Mouse (Mus musculus): ENCODE data around the gene Gm49321.
A peak's percentile ranks its signal among the peaks of the same experiment; 100 is the strongest.

Gm49321 gene

DNA sequence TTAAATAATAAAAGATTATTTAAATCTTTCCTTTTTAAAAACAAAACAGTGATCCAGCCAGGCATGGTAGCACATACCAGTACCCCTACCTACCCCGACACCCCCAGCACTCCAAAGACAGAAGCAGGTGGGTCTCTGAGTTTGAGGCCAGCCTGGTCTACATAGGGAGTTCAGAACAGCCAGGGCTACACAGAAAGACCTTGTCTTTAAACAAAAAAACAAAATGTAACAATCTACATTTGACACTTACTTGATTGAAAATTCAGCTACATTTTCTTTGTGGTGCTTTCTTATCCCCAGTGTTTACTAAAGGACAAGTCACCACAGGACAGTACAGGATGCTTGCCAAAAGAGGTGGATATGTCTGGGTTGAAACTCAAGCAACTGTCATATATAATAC is at the start of gene Gm49321:
Gene Gm49321, plus strand, starts transcription at position 301 of the 400 bp plus-strand sequence.
- DNase-seq, result no peak

DNA sequence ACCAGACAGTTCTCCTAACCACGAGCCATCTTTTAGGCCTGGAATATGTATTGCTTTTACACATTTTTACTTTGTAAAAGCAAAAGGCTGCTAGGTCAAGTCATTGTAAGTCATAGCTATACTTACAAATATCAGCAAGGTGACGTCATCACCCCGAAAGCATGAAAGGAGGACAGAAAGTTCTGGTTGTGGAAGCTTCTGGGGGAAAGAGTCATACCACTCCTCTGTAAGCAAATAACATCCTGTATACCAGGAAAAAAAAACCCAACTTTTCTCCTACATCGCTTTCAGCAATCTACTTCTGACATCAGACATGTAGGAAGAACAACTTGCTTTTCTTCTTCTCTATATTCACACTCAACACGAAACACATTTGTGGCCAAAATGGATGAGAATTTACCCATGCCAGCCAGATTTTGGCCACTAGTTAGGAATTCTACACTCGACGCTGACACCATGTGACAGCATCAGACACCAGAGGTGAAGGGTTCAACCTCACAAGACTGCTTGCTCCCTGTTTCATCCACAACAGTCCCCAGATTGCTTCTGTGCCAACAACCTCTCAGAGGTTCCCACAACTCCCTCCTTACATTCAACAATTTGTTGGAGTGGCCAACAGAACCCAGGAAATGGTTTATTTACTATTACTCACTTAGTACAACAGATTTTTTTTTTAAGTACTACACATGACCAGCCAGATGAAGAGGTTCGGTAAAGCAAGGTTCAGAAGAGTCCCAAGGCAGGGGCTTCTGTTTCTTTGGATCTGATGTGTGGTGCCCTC is 49.3 kb upstream of the Gm49321 start:
- DNase-seq, result no peak

DNA sequence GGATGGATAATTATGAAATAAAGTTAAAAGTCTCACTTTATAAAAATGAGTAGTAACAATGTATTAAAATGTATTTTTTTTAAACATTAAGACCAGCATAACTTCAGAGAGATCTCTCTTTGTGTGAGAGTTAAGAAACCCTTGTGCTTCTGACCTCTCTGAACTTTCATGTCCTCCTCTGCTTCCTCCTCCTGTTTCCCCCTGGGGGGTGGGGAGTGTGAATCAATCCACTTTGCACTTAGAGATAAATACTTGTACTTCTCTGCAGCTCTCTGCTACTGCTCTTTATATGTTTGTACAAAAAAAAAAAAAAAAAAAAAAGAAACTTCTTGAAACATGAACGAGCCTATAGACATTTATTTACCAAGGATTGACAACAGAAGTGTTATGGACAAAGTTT is 47.9 kb upstream of the Gm49321 start:
- no peak for DNase-seq

DNA sequence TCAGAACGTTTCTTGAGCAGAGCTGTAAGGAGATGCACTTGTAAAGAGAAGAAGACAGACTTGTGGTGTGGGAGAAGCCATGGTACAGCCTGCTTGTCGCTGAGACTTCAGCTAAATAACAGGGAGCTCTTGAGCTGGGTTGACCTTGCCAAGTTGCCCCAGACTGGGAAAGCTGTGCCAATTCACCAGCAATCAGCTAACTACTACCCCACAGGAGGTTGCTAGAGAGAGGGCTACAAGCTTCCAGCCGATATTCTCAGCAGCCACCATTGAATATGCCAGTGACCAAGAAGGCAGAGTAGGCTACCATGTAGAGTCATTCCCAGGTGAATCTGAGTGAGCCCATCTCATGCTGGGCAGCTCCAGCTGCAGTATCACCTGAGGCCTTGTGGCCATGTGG is 47.4 kb upstream of the Gm49321 start:
- no peak for DNase-seq

DNA sequence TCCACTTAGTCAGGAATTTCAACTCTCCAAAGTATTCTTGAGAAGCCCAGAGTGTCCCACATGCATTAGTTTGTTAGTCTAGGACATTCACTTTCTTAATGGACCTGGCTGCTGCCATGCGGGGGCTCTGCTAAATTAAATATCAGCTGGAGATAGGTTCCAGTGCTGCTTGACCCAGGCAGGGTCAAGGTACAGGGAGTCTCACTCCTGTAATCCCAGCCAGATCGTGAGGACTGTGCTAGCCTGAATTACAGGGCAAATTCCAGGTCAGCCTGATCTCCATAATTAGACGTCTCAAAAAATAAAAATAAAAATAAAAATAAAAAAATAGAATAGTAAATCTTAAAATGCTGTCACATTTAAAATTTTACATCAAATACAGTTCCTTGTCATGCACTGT is 44.8 kb upstream of the Gm49321 start:
- no peak for DNase-seq

DNA sequence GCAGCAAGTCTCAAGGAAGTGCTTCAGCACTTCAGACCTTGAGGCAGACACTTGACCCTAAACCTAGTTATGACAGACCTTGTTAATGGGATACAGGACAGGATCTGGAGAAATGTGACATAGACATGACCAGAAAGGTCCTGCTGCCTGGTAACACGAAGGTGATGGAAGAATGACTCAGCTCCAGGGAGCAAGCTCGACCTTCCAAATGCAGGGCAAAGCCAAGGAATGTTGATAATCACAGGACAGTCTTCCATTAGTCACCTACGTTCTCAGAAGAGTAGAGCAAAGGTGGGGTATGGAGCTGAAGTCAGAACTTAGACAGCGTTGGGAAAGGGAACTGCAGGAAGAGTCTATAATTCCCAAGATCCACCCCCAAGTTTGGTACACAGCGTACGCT is 42.6 kb upstream of the Gm49321 start:
- no peak for DNase-seq

DNA sequence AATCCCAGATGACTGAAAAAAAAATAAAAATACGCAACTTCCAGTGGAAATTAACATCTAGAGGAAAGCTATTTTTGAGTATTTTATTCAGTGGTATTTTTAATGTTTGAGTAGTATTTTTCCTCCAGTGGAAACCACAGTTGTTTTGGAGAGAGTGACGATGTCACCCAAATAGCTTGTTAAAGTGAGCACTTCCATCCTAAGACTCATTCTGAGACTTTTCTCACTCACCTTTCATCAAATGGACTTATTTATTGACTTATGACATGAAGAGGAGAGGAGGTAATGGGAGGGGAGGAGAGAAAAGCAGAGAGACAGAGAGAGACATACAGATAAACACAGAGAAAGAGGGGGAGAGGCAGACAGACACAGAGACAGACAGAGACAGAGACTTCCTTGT is 41.8 kb upstream of the Gm49321 start:
- DNase-seq, result no peak

DNA sequence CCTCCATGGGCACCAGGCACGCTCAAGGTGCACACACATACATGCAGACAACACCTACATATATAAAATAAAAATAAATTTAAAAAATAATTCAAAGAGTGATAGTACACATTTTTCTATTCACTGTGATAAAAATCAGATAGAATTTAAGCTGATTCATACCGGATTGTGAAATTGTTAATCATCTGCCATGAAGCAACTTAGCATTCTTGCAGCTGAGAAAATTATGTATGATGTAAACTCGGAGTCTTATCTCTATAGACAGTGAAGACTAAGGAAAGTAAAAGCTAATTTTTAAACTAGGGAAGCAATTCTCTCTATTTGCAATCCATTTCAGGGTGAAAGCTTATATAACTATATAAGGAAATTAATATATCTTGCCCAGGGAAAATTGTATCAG is 41.0 kb upstream of the Gm49321 start:
- no peak for DNase-seq

DNA sequence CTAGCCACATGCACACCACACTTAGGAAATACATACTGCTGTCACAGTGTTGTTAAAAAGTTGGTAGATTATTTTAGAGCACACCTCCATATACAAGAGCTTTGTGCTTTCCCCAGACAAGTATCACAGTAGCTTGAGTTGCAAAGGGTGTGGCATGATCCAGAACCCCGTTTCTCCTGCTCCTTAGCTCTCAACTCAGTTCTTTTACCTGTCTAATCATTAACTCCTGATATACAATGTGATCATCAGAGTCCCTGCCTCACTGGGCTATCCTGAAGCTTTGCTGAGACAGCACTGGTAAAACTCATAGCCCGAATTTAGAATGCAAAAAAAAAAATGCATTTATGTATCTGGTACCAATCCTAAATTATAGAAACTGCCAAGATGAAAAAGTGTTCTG is 39.2 kb upstream of the Gm49321 start:
- no peak for DNase-seq

DNA sequence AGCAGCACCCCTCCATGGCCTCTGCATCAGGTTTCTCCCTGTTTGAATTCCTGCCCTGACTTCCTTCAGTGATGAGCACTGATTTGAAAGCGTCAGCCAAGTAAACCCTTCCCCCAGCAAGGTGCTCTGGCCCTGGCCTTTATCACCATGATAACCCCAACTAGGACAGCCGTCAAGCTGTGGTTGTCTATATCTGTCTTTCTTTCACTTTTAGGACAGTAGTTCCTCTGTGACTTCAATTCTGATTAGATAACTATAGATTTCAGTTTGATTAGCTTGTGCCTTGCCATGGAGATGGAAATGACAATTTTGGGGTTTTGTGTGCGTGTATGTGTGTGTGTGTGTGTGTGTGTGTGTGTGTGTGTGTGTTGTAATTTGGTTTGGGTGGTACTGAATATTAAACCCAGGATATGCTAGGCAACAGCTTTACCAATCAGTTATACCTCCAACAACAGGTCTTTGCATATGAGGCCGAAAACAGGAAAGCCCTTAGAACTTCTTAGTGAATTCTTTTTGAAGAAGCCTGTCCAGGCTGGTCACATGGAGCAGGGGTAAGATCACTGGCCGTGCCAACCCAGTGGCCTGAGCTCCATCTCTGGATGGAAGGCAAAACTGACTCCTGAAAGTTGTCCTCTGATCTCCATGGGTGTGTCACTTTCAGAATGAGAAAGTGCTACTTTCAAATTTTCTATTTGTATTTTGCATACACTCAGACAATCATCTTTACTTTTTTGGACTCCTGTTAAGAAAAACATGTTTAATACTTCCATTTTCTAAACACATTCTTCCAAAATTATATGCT is 33.1 kb upstream of the Gm49321 start:
- DNase-seq, result no peak

DNA sequence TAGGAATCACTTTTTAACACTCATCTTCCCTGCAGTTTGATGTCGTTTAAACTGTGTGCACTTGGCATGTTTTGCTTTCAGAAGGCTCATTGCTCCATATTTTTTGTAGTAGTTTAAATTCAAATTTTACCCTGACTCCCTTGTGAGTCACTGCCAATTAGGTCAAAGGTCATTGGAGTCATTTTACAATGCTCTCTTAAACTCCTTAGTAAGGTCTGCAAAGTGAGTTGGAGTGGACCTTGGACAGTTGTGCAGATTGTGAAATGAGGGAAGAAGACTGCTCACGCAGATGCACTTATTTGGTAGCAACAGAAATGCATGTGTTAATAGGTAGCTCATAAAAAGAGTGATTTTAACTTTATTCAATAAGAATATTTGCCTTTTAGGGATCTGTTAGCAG is 32.4 kb upstream of the Gm49321 start:
- no peak for DNase-seq

DNA sequence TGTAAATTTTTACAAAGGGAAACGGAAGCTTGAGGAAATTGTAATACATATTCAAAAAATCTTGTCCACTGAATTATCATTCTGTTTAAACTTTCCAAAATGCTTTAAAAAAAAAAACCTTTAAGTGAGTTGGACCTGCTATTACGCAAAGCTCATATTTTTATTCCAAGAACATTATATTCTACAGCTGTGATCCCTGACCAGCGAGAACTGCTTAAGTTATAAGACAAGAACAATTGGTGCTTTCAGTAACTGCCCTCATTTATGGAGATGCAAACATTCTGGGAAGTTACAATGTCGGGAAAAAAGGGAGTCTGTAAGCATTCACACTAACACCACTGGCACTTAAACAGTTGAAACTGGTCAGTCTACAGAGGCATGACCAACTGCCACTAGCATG is 31.9 kb upstream of the Gm49321 start:
- DNase-seq, result no peak

DNA sequence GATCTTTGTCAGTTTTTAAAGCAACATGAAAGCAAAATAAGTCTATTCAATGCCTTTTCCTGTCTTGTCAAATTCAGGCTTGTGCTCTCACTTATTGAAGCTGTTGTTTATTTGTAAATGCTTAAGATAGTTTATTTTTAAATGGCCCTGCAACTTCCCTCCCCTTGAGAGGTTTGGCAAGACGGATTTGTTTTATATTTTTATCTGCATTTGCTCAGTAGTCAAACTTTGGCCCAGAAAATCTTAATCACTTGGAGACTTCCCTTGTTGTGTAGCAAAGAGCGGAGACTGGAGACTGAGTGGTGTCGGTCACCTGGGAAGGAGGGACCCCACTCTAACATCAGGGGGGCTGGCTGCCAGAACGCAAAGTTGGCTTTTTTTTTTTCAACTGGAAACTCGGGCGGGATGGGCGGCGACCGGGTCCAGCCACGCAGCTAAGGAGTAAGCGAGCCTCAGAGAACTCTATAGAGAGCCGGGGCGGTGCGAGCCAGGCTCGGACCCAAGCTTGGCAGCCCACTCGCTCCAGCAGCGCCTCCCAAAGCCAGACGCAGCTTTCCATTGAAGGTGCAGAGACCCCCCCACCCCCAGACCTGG is 30.3 kb upstream of the Gm49321 start:
- no peak for DNase-seq

DNA sequence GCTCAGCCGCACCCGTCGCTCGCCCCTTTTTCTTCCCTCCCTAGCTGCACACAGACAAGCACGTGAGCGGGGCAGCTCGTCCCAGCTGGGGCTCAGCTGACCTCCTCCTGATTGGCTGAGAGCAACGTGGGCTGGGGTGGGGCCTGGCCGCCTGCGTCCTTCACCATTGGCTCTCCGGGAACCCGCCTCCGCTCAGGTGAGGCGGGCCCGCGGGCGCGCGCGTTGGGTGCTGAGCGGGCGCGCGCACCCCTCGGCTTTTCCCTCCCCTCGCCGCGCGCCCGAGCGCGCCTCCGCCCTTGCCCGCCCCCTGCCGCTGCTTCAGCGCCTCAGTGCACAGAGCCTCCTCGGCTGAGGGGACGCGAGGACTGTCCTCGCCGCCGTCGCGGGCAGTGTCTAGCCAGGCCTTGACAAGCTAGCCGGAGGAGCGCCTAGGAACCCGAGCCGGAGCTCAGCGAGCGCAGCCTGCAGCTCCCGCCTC is 29.7 kb upstream of the Gm49321 start:
- DNase-seq, result peak; percentile 99

DNA sequence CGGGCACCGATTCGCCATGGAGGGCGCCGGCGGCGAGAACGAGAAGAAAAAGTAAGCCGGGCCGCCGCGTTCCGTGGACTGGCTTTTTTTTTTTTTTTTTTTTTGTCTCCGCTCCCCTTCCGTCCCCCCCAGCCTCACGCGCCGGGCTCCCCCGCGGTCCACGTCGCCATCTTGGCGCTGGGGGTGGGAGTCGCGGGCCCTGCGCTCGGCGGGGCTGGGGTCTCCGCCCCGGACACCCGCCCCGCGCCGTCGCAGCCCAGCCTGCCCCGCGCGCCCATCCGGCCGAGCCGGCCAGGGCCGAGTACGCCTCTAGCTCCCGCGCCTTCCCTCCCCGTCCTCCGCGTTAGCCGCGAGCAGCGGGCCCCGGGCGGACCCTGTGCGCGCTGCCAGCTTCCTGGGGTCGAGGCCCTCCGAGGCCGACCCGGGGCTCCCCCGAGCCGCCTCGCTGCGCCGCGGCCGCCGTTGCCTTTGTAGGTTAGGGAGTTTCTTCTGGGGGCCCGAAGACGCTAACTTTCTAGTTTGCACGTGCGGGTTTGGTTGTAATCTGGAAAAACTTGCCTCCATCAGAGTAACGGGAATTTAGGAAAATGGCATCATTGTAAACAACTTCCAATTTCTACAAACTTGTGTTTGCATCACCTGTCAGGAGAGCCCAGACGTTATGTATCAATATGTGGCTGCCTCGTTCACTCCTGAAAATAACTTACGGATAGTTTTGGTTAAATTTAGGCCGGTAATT is 29.0 kb upstream of the Gm49321 start:
- peak; percentile 80 for DNase-seq

DNA sequence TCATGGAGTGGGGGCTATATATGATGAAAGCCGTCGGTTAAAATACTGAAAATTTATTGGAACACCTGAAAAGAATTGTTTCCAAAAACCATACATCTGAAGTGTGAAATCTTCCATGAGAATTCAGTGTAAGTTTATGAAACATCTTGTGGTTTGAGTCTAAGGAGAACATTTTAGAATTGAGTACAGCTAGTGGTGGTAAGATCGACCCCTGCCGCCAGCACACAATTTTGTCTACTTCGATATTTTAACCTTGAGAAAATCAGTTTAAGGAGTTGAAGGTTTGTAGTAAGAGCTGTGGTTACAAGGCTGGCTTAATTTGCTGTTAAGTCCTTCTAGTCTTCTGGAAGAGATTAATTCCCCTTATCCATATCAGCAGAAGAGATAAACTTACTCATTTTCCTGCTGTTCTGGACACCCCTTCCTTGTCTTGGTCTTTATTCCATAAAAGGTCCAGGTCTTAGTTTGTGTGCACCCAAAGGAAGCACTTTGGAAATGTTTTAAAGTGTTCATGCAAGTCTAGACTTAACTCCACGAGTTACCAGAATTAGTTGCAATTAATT is 28.4 kb upstream of the Gm49321 start:
- DNase-seq, result peak; percentile 20

DNA sequence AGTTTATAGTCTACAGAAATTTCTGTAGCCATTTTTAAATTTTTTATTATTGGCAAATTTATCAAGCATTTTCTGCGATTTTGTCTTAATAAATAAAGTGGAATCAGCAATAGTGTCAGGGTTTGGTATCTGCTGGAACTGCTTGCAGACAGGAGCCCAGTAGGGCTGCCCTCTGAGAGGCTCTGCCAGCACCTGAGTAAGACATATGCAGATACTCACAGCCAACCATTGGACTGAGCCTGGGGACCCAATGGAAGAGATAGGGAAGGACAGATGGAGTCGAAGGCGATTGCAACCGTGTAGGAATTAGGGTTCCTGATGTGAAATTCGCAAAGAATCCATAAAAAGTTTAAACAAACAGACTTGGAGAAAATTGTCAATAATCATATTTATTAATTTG is 19.0 kb upstream of the Gm49321 start:
- no peak for DNase-seq

DNA sequence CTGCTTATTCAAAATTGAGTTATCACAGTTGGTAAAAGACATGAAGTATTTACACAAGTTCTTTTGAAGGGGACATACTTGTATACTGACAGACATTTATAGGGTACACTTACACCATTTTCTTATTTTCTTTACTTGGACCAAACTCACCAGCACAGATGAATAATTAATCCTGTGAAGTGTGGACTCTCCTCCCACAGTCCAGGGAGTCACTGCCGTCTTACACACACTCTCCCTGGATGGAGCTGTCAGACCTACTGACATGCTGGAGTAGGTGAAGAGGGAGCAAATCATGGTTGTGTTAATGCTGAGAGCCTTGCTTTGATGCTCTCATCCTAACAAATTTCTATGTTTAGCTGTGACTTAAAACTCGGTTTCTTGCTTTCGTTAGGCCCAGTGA is 7.2 kb upstream of the Gm49321 start:
- no peak for DNase-seq

DNA sequence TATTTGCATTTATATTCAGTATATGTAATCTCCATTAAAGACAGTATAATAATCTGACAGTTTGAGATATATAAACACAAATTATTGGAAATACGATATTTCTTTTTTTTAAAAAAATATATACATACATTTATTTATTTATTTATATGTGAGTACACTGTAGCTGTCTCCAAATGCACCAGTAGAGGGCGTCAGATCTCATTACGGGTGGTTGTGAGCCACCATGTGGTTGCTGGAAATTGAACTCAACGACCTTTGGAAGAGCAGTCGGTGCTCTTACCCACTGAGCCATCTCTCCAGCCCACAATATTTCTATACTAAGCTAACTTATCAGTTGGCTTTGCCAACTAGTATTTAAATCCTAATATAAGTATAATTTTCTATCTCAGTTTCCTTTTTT is 6.2 kb upstream of the Gm49321 start:
- peak; percentile 59 for DNase-seq

DNA sequence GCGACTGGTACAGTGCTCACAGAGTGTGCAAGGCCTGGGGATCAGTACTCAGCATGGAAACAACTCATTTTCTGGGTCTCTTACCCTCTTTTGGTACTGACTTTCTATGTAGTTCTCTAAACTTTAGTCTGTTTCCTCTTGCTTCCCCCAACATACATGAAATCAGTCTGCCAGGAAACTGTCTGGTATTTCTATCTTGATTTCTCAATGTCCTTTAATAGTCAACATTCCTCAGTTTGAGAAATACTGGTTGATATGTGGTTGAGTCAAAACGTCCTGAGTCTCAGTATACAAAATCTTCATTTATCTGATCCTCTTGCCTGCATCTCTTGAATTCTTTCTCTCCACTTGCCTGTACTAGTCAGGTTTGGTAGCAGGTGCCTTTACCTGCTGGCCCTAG is 2.9 kb upstream of the Gm49321 start:
- no peak for DNase-seq

DNA sequence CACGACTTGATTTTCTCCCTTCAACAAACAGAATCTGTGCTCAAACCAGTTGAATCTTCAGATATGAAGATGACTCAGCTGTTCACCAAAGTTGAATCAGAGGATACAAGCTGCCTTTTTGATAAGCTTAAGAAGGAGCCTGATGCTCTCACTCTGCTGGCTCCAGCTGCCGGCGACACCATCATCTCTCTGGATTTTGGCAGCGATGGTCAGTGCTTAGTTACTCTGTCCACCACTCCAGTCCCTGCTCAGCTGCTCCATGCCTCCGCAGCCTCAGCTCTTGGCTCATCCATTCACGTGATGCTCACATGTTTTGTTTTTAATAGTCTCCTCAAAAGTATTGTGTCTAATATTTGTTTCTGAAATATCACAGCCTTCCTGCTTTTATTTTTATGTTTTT is 2.1 kb downstream of the Gm49321 start:
- DNase-seq, result no peak

DNA sequence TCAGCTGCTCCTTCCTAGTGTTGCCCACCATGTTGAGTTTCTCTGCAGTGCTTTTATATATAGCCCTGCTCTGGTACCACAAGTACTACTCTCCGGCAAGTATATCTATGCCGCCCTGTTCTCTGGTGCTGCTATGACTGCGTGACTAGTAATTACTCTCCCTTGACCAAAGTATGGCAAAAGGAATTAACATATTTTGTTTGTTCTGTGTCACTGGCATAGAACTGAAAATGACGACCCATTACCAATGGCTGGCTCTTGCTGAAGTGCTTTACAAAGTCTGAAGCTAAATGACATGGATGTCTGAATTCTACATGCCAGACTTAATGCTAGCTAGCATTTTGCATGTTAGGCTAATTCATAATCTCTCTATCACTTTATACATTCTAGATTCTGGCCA is 11.0 kb downstream of the Gm49321 start:
- DNase-seq, result no peak

All from retina, postnatal 1 day (tissue).